Mouse (Mus musculus) midbrain, embryonic 14.5 days (tissue): ENCODE data around the gene Rnf185. TPM values are rescaled to one million over a fixed set of nuclear protein-coding genes. Genes with fewer than 3 reads are reported as not detected.

Source experiments
- ATAC-seq: fragments of 200-750 bp; cut with Nextera tagmentation; 2 replicates; pipeline ENCODE4 v1.8.0; 2017; ENCODE audit warnings: moderate number of reproducible peaks, moderate library complexity; ENCODE audit not compliant: low FRiP score, low TSS enrichment
- DNase-seq: peaks from one replicate; pipeline ENCODE4 v3.0.0-alpha.2; 2015
- H3K27ac ChIP-seq: fragments of 300-500 bp; sonication (generic); replicated peaks from 2 replicates; pipeline ENCODE4 v1.5.1; 2014; ENCODE audit warnings: mild to moderate bottlenecking, low read depth, low read length, moderate library complexity
- H3K27me3 ChIP-seq: fragments of 300-500 bp; sonication (generic); 2 replicates; pipeline ENCODE4 v1.6.1; 2014; ENCODE audit warnings: low read length, control low read depth, mixed read lengths; ENCODE audit not compliant: control insufficient read depth, insufficient read depth
- H3K36me3 ChIP-seq: fragments of 300-500 bp; sonication (generic); 2 replicates; pipeline ENCODE4 v1.6.1; 2014; ENCODE audit warnings: low read length, control low read depth; ENCODE audit not compliant: control insufficient read depth, insufficient read depth
- H3K4me1 ChIP-seq: fragments of 300-500 bp; sonication (generic); 2 replicates; pipeline ENCODE4 v1.6.1; 2014; ENCODE audit warnings: mild to moderate bottlenecking, antibody characterized with exemption, low read length, control low read depth; ENCODE audit not compliant: control insufficient read depth, insufficient read depth
- H3K4me2 ChIP-seq: fragments of 300-500 bp; sonication (generic); 2 replicates; pipeline ENCODE4 v1.6.1; 2014; ENCODE audit warnings: mild to moderate bottlenecking, low read length, moderate library complexity
- H3K4me3 ChIP-seq: fragments of 300-500 bp; sonication (generic); replicated peaks from 2 replicates; pipeline ENCODE4 v1.5.1; 2014; ENCODE audit warnings: low read depth, low read length
- H3K9ac ChIP-seq: fragments of 300-500 bp; sonication (generic); replicated peaks from 2 replicates; pipeline ENCODE4 v1.6.1; 2014; ENCODE audit warnings: mild to moderate bottlenecking, low read length, moderate library complexity
- H3K9me3 ChIP-seq: fragments of 300-500 bp; sonication (generic); 2 replicates; pipeline ENCODE4 v1.6.1; 2016; ENCODE audit warnings: low read length, control low read depth, mixed read lengths; ENCODE audit not compliant: control insufficient read depth
- WGBS: fragments of 180-500 bp; shearing (Covaris S2); extraction: QIAGEN DNeasy Blood & Tissue Kit; methylation state at CpG from one replicate; pipeline ENCODE4 v1.1.7; 2014; 5-methylcytosine and 5-hydroxymethylcytosine counted together
- polyA plus RNA-seq: library from polyadenylated mRNA; unstranded; fragments of >200 nt; fragmentation: Nextera tagmentation; extraction: Ambion mirVana; gene quantifications from 2 replicates; pipeline ENCODE4 v1.2.1, GENCODE M21; 2014

Rnf185 gene
- polyA plus RNA-seq, 1 experiment from 2014 or later, result 55.3 TPM

DNA sequence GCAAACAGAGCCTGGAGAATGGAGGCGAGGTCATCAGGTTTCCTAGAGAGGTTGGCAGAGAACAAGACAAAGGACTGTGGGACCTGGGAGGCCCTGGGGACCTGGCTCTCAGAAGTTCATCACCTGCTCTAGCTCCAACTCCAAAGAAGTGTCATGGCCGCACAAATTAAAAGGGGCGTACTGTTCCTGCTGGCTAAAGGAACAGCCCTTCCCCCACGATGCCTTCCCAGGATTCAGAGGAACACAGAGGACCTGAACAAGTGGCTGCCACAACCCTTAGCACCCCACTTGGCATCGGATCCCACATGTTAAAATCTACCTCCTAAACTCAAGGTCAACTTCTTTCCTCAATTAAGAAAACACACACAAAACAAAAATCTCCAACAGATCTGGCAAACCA lies 82.7 kb downstream of the Rnf185 start:
- peak overlapping the region; percentile 65 for H3K4me3 ChIP-seq

GRCm38 (mm10) chr11:3368983-3369382 lies 83.2 kb downstream of the Rnf185 start:
- no peak for DNase-seq

More for the DNA sequence above, 82.7 kb downstream of the Rnf185 start:
- H3K9ac ChIP-seq, result peak overlapping the region; percentile 76; the same call in 1 of the 2 replicates
- H3K27ac ChIP-seq, result no peak overlapping the region
- WGBS, result 69% methylated on average over 5 of the region's 5 CpGs
- no peaks in the 10 kb centered on the region for H3K36me3 ChIP-seq
- H3K9me3 ChIP-seq, result no peaks in the 10 kb centered on the region
- peaks cover 36% of the 10 kb centered on the region for H3K4me1 ChIP-seq
- DNase-seq (no peak), ATAC-seq (no peak)
- H3K4me2 ChIP-seq, result peak overlapping the region; percentile 63
- no peaks in the 10 kb centered on the region for H3K27me3 ChIP-seq

GRCm38 (mm10) chr11:3366411-3366810 lies 85.8 kb downstream of the Rnf185 start:
- H3K27me3 ChIP-seq, result no peaks in the 10 kb centered on the region
- peaks cover 22% of the 10 kb centered on the region for H3K4me1 ChIP-seq

More at GRCm38 (mm10) chr11:3368983-3369382, 83.2 kb downstream of the Rnf185 start:
- H3K9ac ChIP-seq, result peak overlapping the region; percentile 76
- no peaks in the 10 kb centered on the region for H3K36me3 ChIP-seq
- peak overlapping the region; percentile 65; the same call in 1 of the 2 replicates for H3K4me3 ChIP-seq
- no peaks in the 10 kb centered on the region for H3K9me3 ChIP-seq
- peaks cover 32% of the 10 kb centered on the region for H3K4me1 ChIP-seq
- WGBS, result 59% methylated on average over 7 of the region's 7 CpGs
- H3K4me2 ChIP-seq, result peak overlapping the region; percentile 63
- no peaks in the 10 kb centered on the region for H3K27me3 ChIP-seq
- no peak overlapping the region for H3K27ac ChIP-seq
- ATAC-seq, result no peak

More at GRCm38 (mm10) chr11:3366411-3366810, 85.8 kb downstream of the Rnf185 start:
- Histone ChIP-seq H3K4me2 (no peak overlapping the region), H3K36me3 (no peaks in the 10 kb centered on the region), H3K27ac (no peak overlapping the region), H3K9ac (no peak overlapping the region), H3K9me3 (0 out of 2 replicates have a peak, but pooled peaks cover 2% of the 10 kb centered on the region), H3K4me3 (no peak overlapping the region)
- 87% methylated on average over 7 of the region's 7 CpGs for WGBS
- DNase-seq (no peak), ATAC-seq (no peak)

Other genes with a start within 250 kb of the Rnf185 start
- gene Eif4enif1, start 250.0 kb downstream of the Rnf185 start, polyA plus RNA-seq, result 44.6 and 55.3 TPM in 2 replicates
- 214 and 242 TPM in 2 replicates for gene Drg1, start 185.9 kb downstream of the Rnf185 start, polyA plus RNA-seq
- gene Patz1, start 163.5 kb downstream of the Rnf185 start, polyA plus RNA-seq, result 61.9 and 78.7 TPM in 2 replicates
- gene Pik3ip1, start 122.0 kb downstream of the Rnf185 start, polyA plus RNA-seq, result 20.2 and 21.2 TPM in 2 replicates
- gene Limk2, start 43.2 kb downstream of the Rnf185 start, polyA plus RNA-seq, result 155 and 172 TPM in 2 replicates
- 0.59 and 0.72 TPM in 2 replicates for gene Pla2g3, start 35.9 kb upstream of the Rnf185 start, polyA plus RNA-seq
- 3.2 and 4.7 TPM in 2 replicates for gene Inpp5j, start 52.5 kb upstream of the Rnf185 start, polyA plus RNA-seq
- gene Selenom, start 62.3 kb upstream of the Rnf185 start, polyA plus RNA-seq, result 48.5 and 76.5 TPM in 2 replicates
- gene Smtn, start 88.2 kb upstream of the Rnf185 start, polyA plus RNA-seq, result 7.2 and 12.8 TPM in 2 replicates
- 32.1 and 32.2 TPM in 2 replicates for gene Morc2a, start 196.8 kb upstream of the Rnf185 start, polyA plus RNA-seq